Mouse (Mus musculus) midbrain, embryonic 15.5 days (tissue): ENCODE data around the gene Shroom2. TPM values are rescaled to one million over a fixed set of nuclear protein-coding genes. Genes with fewer than 3 reads are reported as not detected.

Experiments used
- ATAC-seq: fragments of 200-750 bp; cut with Nextera tagmentation; replicated peaks from 2 replicates; pipeline ENCODE4 v1.8.0; 2017; ENCODE audit warnings: moderate TSS enrichment
- H3K27ac ChIP-seq: fragments of 300-500 bp; sonication (generic); 2 replicates; pipeline ENCODE4 v1.5.1; 2015; ENCODE audit warnings: mild to moderate bottlenecking, inconsistent platforms
- H3K27me3 ChIP-seq: fragments of 300-500 bp; sonication (generic); replicated peaks from 2 replicates; pipeline ENCODE4 v1.6.1; 2015; ENCODE audit warnings: inconsistent platforms
- H3K36me3 ChIP-seq: fragments of 300-500 bp; sonication (generic); replicated peaks from 2 replicates; pipeline ENCODE4 v1.6.1; 2015; ENCODE audit warnings: inconsistent platforms
- H3K4me1 ChIP-seq: fragments of 300-500 bp; sonication (generic); 2 replicates; pipeline ENCODE4 v1.6.1; 2015; ENCODE audit warnings: inconsistent platforms
- H3K4me2 ChIP-seq: fragments of 300-500 bp; sonication (generic); 2 replicates; pipeline ENCODE4 v1.6.1; 2015; ENCODE audit warnings: inconsistent platforms, mild to moderate bottlenecking, moderate library complexity
- H3K4me3 ChIP-seq: fragments of 300-500 bp; sonication (generic); 2 replicates; pipeline ENCODE4 v1.5.1; 2015; ENCODE audit warnings: mild to moderate bottlenecking, inconsistent platforms
- H3K9ac ChIP-seq: fragments of 300-500 bp; sonication (generic); 2 replicates; pipeline ENCODE4 v1.6.1; 2015; ENCODE audit warnings: mild to moderate bottlenecking, inconsistent platforms
- H3K9me3 ChIP-seq: fragments of 300-500 bp; sonication (generic); 2 replicates; pipeline ENCODE4 v1.6.1; 2016; ENCODE audit warnings: inconsistent platforms
- WGBS: fragments of 180-500 bp; shearing (Covaris S2); methylation state at CpG from one replicate; pipeline ENCODE4 v1.1.7; 2015; ENCODE audit warnings: mixed read lengths; 5-methylcytosine and 5-hydroxymethylcytosine counted together
- polyA plus RNA-seq: library from polyadenylated mRNA; unstranded; fragments of >200 nt; fragmentation: Nextera tagmentation; extraction: Ambion mirVana; gene quantifications from 2 replicates; pipeline ENCODE4 v1.2.1, GENCODE M21; 2015

Gene Shroom2
- polyA plus RNA-seq: 102 and 121 TPM in 2 replicates

- H3K4me2 ChIP-seq: peak within 1 kb of the TSS; percentile 81
- H3K4me1 ChIP-seq: no peaks in the 10 kb centered on the region
- H3K9me3 ChIP-seq: no peaks in the 10 kb centered on the region
- H3K9ac ChIP-seq: peak within 1 kb of the TSS; percentile 25; the same call in 1 of the 2 replicates
- H3K4me3 ChIP-seq: peak within 1 kb of the TSS; percentile 56
- H3K27me3 ChIP-seq: peaks cover 29% of the 10 kb centered on the region
- H3K27ac ChIP-seq: no peak within 1 kb of the TSS
- ATAC-seq: peak; percentile 90
- no peaks in the 10 kb centered on the region for H3K36me3 ChIP-seq
- 21% methylated on average over 55 of the region's 55 CpGs for WGBS
Measured at GRCm38 (mm10) chrX:152768891-152769599, at the start of gene Shroom2. Shroom2 (minus strand) TSS chrX:152769465.

- Histone ChIP-seq H3K9me3 (no peaks in the 10 kb centered on the region), H3K4me3 (no peak overlapping the region), H3K36me3 (no peaks in the 10 kb centered on the region), H3K4me2 (no peak overlapping the region), H3K4me1 (no peaks in the 10 kb centered on the region), H3K27me3 (peaks cover 3% of the 10 kb centered on the region; the same call in 1 of the 2 replicates), H3K27ac (no peak overlapping the region), H3K9ac (no peak overlapping the region)
- no peak for ATAC-seq
Measured at GRCm38 (mm10) chrX:152818996-152819395, 49.7 kb upstream of the Shroom2 start.

DNA sequence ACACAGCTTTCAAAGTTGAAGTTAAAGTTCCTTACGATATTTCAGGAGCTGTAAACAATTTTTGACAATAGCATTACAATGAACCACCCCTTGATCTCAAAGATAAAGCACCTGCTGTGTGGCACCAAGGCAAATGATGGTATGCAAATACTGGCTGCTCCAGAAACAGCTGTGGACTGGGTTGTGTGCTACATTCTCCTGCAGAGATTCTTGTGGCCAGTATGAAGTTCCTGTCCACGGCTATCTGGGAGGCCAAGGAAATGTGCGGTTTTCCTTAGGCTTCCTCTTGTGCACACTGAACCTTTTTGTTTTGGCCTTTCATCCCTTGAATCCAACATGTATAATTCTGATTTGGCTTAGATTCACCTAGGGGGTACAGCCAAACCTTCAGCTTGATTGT, 44.1 kb upstream of the Shroom2 start:
- no peaks in the 10 kb centered on the region for H3K4me1 ChIP-seq
- 78% methylated on average over 3 of the region's 3 CpGs for WGBS
- H3K9me3 ChIP-seq: no peaks in the 10 kb centered on the region
- H3K4me3 ChIP-seq: no peak overlapping the region
- H3K36me3 ChIP-seq: no peaks in the 10 kb centered on the region
- H3K4me2 ChIP-seq: no peak overlapping the region
- no peak for ATAC-seq
- peaks cover 2% of the 10 kb centered on the region; the same call in 1 of the 2 replicates for H3K27me3 ChIP-seq
- H3K27ac ChIP-seq: no peak overlapping the region
- no peak overlapping the region for H3K9ac ChIP-seq

GRCm38 (mm10) chrX:152805317-152805716, 36.1 kb upstream of the Shroom2 start:
- H3K36me3 ChIP-seq: no peaks in the 10 kb centered on the region
- ATAC-seq: no peak
- no peaks in the 10 kb centered on the region for H3K4me1 ChIP-seq
- no peak overlapping the region for H3K4me3 ChIP-seq
- no peak overlapping the region for H3K9ac ChIP-seq
- 0 out of 2 replicates have a peak, but pooled peaks cover 3% of the 10 kb centered on the region for H3K27me3 ChIP-seq
- H3K27ac ChIP-seq: no peak overlapping the region
- H3K9me3 ChIP-seq: no peaks in the 10 kb centered on the region
- no peak overlapping the region for H3K4me2 ChIP-seq

GRCm38 (mm10) chrX:152788611-152789010, 19.3 kb upstream of the Shroom2 start:
- WGBS: 67% methylated on average over 2 of the region's 2 CpGs
- Histone ChIP-seq H3K4me1 (no peaks in the 10 kb centered on the region), H3K4me3 (no peak overlapping the region), H3K27me3 (peaks cover 5% of the 10 kb centered on the region; the same call in 1 of the 2 replicates), H3K4me2 (no peak overlapping the region), H3K9ac (no peak overlapping the region), H3K36me3 (no peaks in the 10 kb centered on the region), H3K9me3 (no peaks in the 10 kb centered on the region), H3K27ac (no peak overlapping the region)
- ATAC-seq: no peak

DNA sequence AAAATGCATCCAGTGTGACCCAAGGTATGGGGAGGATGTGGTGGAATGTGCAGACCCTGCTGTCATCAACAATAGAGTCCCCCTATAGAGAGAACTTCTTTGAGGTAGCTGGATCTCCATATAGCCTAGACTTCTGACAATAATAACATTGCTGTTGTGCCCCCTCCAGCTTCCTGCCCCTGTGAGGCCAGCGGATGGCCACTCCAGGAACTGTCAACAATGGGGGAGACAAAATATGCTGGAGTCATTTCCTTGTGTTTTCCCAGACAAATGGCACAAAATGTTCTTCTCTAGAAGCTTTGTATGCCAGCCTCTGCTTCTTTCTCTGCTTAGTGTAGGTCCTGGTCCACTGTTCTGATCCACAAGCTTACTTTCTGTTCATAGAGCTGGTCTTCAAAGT, 18.9 kb upstream of the Shroom2 start:
- H3K4me2 ChIP-seq: no peak overlapping the region
- no peaks in the 10 kb centered on the region for H3K36me3 ChIP-seq
- ATAC-seq: no peak
- H3K9ac ChIP-seq: no peak overlapping the region
- WGBS: 86% methylated on average over 1 of the region's 1 CpGs
- no peak overlapping the region for H3K4me3 ChIP-seq
- H3K9me3 ChIP-seq: no peaks in the 10 kb centered on the region
- H3K27me3 ChIP-seq: peaks cover 6% of the 10 kb centered on the region; the same call in 1 of the 2 replicates
- H3K27ac ChIP-seq: no peak overlapping the region
- H3K4me1 ChIP-seq: no peaks in the 10 kb centered on the region

DNA sequence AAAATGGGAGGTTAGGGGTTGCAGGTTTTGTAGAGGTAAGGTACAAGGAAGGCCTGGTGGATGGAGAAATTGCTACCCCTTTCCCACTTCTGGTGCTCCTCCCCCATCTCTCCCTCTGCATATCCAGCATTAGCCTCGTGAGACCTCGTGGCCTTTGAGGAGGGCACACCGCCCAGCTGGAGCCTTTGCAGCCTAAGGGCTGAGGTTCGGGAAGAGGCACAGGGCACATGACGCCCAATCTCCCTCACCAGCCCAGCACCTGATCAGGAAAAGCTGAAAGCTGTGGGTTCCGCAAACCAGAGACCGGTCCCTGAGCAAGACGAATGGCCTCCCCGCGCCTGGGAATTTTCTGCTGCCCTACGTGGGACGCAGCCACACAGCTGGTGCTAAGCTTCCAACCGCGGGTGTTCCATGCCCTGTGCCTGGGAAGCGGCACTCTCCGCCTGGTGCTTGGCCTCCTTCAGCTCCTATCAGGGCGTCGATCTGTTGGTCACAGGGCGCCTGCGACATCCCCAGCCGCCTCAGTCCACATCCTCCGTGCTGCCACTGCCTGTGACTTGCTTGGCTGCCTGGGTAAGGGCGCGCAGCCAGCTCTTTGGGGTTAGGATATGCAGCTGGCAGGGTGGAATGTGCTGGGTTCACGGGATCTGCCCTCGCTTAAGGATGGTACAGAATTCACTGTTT, 12.6 kb upstream of the Shroom2 start, which contains the start of gene Gpr143:
TSS of gene Gpr143 (plus strand) at position 202 of the 684 bp plus-strand sequence.
- peaks cover 6% of the 10 kb centered on the region; the same call in 1 of the 2 replicates for H3K27me3 ChIP-seq
- peak within 1 kb of the TSS; percentile 14; the same call in 1 of the 2 replicates for H3K9ac ChIP-seq
- ATAC-seq: peak; percentile 54
- H3K4me2 ChIP-seq: peak within 1 kb of the TSS; percentile 53
- no peaks in the 10 kb centered on the region for H3K9me3 ChIP-seq
- H3K4me3 ChIP-seq: peak within 1 kb of the TSS; percentile 24
- WGBS: 32% methylated on average over 26 of the region's 26 CpGs
- H3K4me1 ChIP-seq: no peaks in the 10 kb centered on the region; the same call in 1 of the 2 replicates
- H3K27ac ChIP-seq: no peak within 1 kb of the TSS
- no peaks in the 10 kb centered on the region for H3K36me3 ChIP-seq

DNA sequence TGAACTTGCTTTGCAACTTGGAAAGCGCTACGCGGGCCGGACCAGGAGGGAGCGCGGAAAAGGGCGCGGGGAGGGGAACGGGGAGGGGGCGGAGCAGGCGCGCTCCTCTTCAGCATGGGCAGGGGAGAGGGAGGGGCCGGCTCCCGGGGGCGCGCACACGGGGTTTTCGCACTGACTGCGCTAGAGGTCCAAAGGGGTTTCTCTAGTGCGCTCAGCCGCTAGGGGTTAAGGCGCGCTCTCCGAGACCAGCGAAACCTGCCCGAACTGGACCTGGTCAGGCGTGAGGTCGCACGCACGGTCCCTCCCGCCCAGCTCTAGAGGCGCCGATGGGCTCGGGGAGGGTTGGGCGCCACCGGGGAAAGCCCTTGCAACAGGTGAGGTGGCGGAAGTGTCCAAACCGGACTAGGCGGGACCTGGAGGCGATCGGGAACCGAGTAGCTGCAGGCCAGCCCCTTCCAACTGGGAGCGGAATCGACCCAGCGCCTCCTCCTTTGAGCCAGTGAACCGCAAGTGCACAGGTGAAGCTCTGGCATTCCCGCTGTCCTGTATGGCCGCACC, 414 bp upstream of the Shroom2 start:
- Histone ChIP-seq H3K9ac (peak overlapping the region; percentile 25; the same call in 1 of the 2 replicates), H3K36me3 (no peaks in the 10 kb centered on the region), H3K9me3 (no peaks in the 10 kb centered on the region), H3K4me1 (no peaks in the 10 kb centered on the region), H3K4me2 (peak overlapping the region; percentile 81), H3K27me3 (peaks cover 26% of the 10 kb centered on the region), H3K4me3 (peak overlapping the region; percentile 56), H3K27ac (no peak overlapping the region)
- ATAC-seq: peak; percentile 90
- WGBS: 23% methylated on average over 41 of the region's 48 CpGs

- no peak overlapping the region for H3K4me2 ChIP-seq
- H3K4me1 ChIP-seq: no peaks in the 10 kb centered on the region
- ATAC-seq: no peak
- no peaks in the 10 kb centered on the region for H3K9me3 ChIP-seq
- no peak overlapping the region for H3K4me3 ChIP-seq
- no peak overlapping the region for H3K27ac ChIP-seq
- WGBS: 50% methylated on average over 2 of the region's 2 CpGs
- no peaks in the 10 kb centered on the region for H3K36me3 ChIP-seq
- peaks cover 10% of the 10 kb centered on the region for H3K27me3 ChIP-seq
- no peak overlapping the region for H3K9ac ChIP-seq
Measured at GRCm38 (mm10) chrX:152764171-152764570, 5.1 kb downstream of the Shroom2 start.

GRCm38 (mm10) chrX:152762855-152763254, 6.4 kb downstream of the Shroom2 start:
- Histone ChIP-seq H3K9me3 (no peaks in the 10 kb centered on the region), H3K4me1 (no peaks in the 10 kb centered on the region), H3K27ac (no peak overlapping the region), H3K4me2 (no peak overlapping the region), H3K27me3 (0 out of 2 replicates have a peak, but pooled peaks cover 2% of the 10 kb centered on the region), H3K36me3 (no peaks in the 10 kb centered on the region), H3K4me3 (no peak overlapping the region), H3K9ac (no peak overlapping the region)
- 57% methylated on average over 2 of the region's 2 CpGs for WGBS
- ATAC-seq: no peak

DNA sequence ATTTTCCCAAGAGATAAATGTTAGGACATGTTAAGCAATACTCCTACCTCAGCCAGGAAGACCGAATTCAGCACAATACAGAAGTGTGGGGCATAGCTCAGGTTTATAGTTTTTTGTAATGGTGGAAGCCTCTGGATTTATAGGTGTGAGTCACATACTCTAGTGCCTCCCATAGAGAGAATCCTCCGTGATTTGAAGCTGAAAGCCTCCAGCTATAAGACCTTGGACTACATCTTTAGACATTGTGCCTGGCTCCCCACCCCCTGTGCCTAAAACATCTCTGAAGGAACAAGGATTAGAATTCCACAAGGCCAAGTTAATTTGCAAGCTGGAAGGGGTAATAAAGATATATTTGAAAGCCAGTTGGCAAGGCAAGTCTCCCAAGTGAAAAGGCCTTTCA, 6.8 kb downstream of the Shroom2 start:
- Histone ChIP-seq H3K9ac (no peak overlapping the region), H3K36me3 (no peaks in the 10 kb centered on the region), H3K27me3 (0 out of 2 replicates have a peak, but pooled peaks cover 2% of the 10 kb centered on the region), H3K9me3 (no peaks in the 10 kb centered on the region), H3K4me3 (no peak overlapping the region), H3K4me1 (no peaks in the 10 kb centered on the region), H3K4me2 (no peak overlapping the region), H3K27ac (no peak overlapping the region)
- ATAC-seq: no peak
- WGBS: 51% methylated on average over 2 of the region's 2 CpGs

- H3K9ac ChIP-seq: no peak overlapping the region
- 89% methylated on average over 5 of the region's 5 CpGs for WGBS
- ATAC-seq: no peak
- H3K27me3 ChIP-seq: 0 out of 2 replicates have a peak, but pooled peaks cover 2% of the 10 kb centered on the region
- H3K36me3 ChIP-seq: no peaks in the 10 kb centered on the region
- H3K4me1 ChIP-seq: no peaks in the 10 kb centered on the region
- no peak overlapping the region for H3K4me3 ChIP-seq
- no peak overlapping the region for H3K27ac ChIP-seq
- no peaks in the 10 kb centered on the region for H3K9me3 ChIP-seq
- H3K4me2 ChIP-seq: no peak overlapping the region
Measured at GRCm38 (mm10) chrX:152756293-152756692, 13.0 kb downstream of the Shroom2 start.
